Mouse (Mus musculus) layer of hippocampus, postnatal 25 days (tissue): ENCODE results near the gene Gria2. TPM values are rescaled to one million over a fixed set of nuclear protein-coding genes. Genes with fewer than 3 reads are reported as not detected.

Experiments used
- DNase-seq, 2 experiments: peaks; one replicate each; pipeline ENCODE4 v3.0.0; 2022; ENCODE audit warnings: mixed read lengths in 2 of 2, low spot score in 1 of 2; ENCODE audit errors: extremely low spot score in 1 of 2
- total RNA-seq, 2 experiments: library from RNA; stranded (reverse); gene quantifications; 2 replicates each; pipeline ENCODE4 v1.2.3; 2021

Gene Gria2
- total RNA-seq, 2 experiments from 2014 or later, result 577 to 681 TPM

- DNase-seq, result no peak
These were observed 26.0 kb downstream of the Gria2 start for GRCm38 (mm10) chr3:80776628-80777027.

- no peak for DNase-seq
These were observed 26.7 kb downstream of the Gria2 start for GRCm38 (mm10) chr3:80775971-80776370.

GRCm38 (mm10) chr3:80774005-80774764 lies 28.4 kb downstream of the Gria2 start:
- DNase-seq, result no peak

- DNase-seq, result no peak
These were observed 29.4 kb downstream of the Gria2 start for GRCm38 (mm10) chr3:80773232-80773631.

- DNase-seq, result no peak
These were observed 33.0 kb downstream of the Gria2 start for GRCm38 (mm10) chr3:80769506-80770235.

GRCm38 (mm10) chr3:80758955-80759354 lies 43.7 kb downstream of the Gria2 start:
- DNase-seq, result no peak

- no peak for DNase-seq
These were observed 44.3 kb downstream of the Gria2 start for GRCm38 (mm10) chr3:80758363-80758762.

GRCm38 (mm10) chr3:80750786-80751185 lies 51.8 kb downstream of the Gria2 start:
- no peak for DNase-seq

- no peak for DNase-seq
These were observed 77.4 kb downstream of the Gria2 start for GRCm38 (mm10) chr3:80725205-80725604.

- DNase-seq, result no peak
These were observed 89.5 kb downstream of the Gria2 start for GRCm38 (mm10) chr3:80713123-80713522.

- DNase-seq, result no peak
These were observed 93.6 kb downstream of the Gria2 start for GRCm38 (mm10) chr3:80708992-80709391.

GRCm38 (mm10) chr3:80702173-80702572 lies 100.5 kb downstream of the Gria2 start:
- no peak for DNase-seq

GRCm38 (mm10) chr3:80697523-80697922 lies 105.1 kb downstream of the Gria2 start:
- no peak for DNase-seq

GRCm38 (mm10) chr3:80694965-80695364 lies 107.7 kb downstream of the Gria2 start:
- no peak for DNase-seq

- DNase-seq, result no peak
These were observed 137.5 kb downstream of the Gria2 start for GRCm38 (mm10) chr3:80665105-80665504.

- no peak for DNase-seq
These were observed 139.3 kb downstream of the Gria2 start for GRCm38 (mm10) chr3:80663293-80663692.

- DNase-seq, result no peak
These were observed 140.8 kb downstream of the Gria2 start for GRCm38 (mm10) chr3:80661838-80662237.

- DNase-seq, result no peak
These were observed 150.4 kb downstream of the Gria2 start for GRCm38 (mm10) chr3:80652213-80652612.
